Mouse (Mus musculus): ENCODE results near the gene Sdf4. TPM values are rescaled to one million over a fixed set of nuclear protein-coding genes. Genes with fewer than 3 reads are reported as not detected.
A peak's percentile ranks its signal among the peaks of the same experiment; 100 is the strongest.

The Sdf4 gene
- total and polyA plus RNA-seq, 3 experiments: 23.7 to 91.0 (median 79.2) TPM

- no peak overlapping the region for H3K4me3 ChIP-seq
- no peaks in the 10 kb centered on the region for H3K79me2 ChIP-seq (replicated peaks; ENCODE audit: control insufficient read depth, insufficient read depth, low read length)
- H3K27me3 ChIP-seq (ENCODE audit: control insufficient read depth, insufficient read depth, low read length): no peaks in the 10 kb centered on the region
- TF ChIP-seq POLR2A (IDR thresholded peaks at IDR 0.05; ENCODE audit: insufficient read depth, low read depth, low read length) (no peak), CTCF (IDR thresholded peaks at IDR 0.05) (no peak), EP300 (IDR thresholded peaks at IDR 0.05; ENCODE audit: insufficient read depth, low read depth, low read length) (no peak)
- peaks cover 5% of the 10 kb centered on the region; the same call in 1 of the 2 replicates for H3K36me3 ChIP-seq (ENCODE audit: control insufficient read depth, insufficient read depth, low read length)
- DNase-seq: no peak
- intact Hi-C loops (cut with DNase I): loop anchor here (5.0 kb wide), 1 partner anchor 147 kb away; no protein-coding TSS in a partner anchor
- H3K9ac ChIP-seq (ENCODE audit: low read depth, low read length): no peak overlapping the region
- H3K4me1 ChIP-seq (ENCODE audit: control insufficient read depth, insufficient read depth, low read length): peaks cover 1% of the 10 kb centered on the region; the same call in 1 of the 2 replicates
- H3K27ac ChIP-seq: no peak overlapping the region
- 95% methylated on average over 6 of the region's 6 CpGs for WGBS
Observed at GRCm38 (mm10) chr4:155955491-155955890, 37.2 kb upstream of the Sdf4 start.

- Histone ChIP-seq H3K27ac (no peak overlapping the region), H3K4me1 (ENCODE audit: control insufficient read depth, insufficient read depth, low read length) (peaks cover 1% of the 10 kb centered on the region; the same call in 1 of the 2 replicates), H3K9ac (ENCODE audit: low read depth, low read length) (no peak overlapping the region), H3K79me2 (replicated peaks; ENCODE audit: control insufficient read depth, insufficient read depth, low read length) (no peaks in the 10 kb centered on the region), H3K36me3 (ENCODE audit: control insufficient read depth, insufficient read depth, low read length) (no peaks in the 10 kb centered on the region), H3K27me3 (ENCODE audit: control insufficient read depth, insufficient read depth, low read length) (no peaks in the 10 kb centered on the region), H3K4me3 (no peak overlapping the region)
- peak; percentile 64 to 69 for DNase-seq
- intact Hi-C loops (cut with DNase I): loop anchor here (2.0 to 5.0 kb wide), 3 partner anchors 32 to 143 kb away; no protein-coding TSS in a partner anchor
- TF ChIP-seq EP300 (IDR thresholded peaks at IDR 0.05; ENCODE audit: insufficient read depth, low read depth, low read length): 0 out of 2 replicates have a peak, but pooled peaks have one; percentile 57
- TF ChIP-seq CTCF (IDR thresholded peaks at IDR 0.05): peak; percentile 83
- no peak for TF ChIP-seq POLR2A (IDR thresholded peaks at IDR 0.05; ENCODE audit: insufficient read depth, low read depth, low read length)
- 5% methylated on average over 5 of the region's 5 CpGs for WGBS
Observed at GRCm38 (mm10) chr4:155959275-155959674, 33.4 kb upstream of the Sdf4 start.

- WGBS: 3% methylated on average over 42 of the region's 42 CpGs
- H3K4me3 ChIP-seq: peak within 1 kb of the TSS; percentile 57
- intact Hi-C loops (cut with DNase I): no loop called here
- H3K9ac ChIP-seq (ENCODE audit: low read depth, low read length): peak within 1 kb of the TSS; percentile 61
- H3K27me3 ChIP-seq (ENCODE audit: control insufficient read depth, insufficient read depth, low read length): no peaks in the 10 kb centered on the region
- peaks cover 1% of the 10 kb centered on the region; the same call in 1 of the 2 replicates for H3K4me1 ChIP-seq (ENCODE audit: control insufficient read depth, insufficient read depth, low read length)
- H3K79me2 ChIP-seq (replicated peaks; ENCODE audit: control insufficient read depth, insufficient read depth, low read length): no peaks in the 10 kb centered on the region
- 0 out of 2 replicates have a peak within 1 kb of the TSS, but pooled peaks have one; percentile 31 for H3K27ac ChIP-seq
- TF ChIP-seq POLR2A (IDR thresholded peaks at IDR 0.05; ENCODE audit: insufficient read depth, low read depth, low read length): peak; percentile 59
- TF ChIP-seq EP300 (IDR thresholded peaks at IDR 0.05; ENCODE audit: insufficient read depth, low read depth, low read length): no peak
- TF ChIP-seq CTCF (IDR thresholded peaks at IDR 0.05): no peak
- peak; percentile 43 to 51 for DNase-seq
- no peaks in the 10 kb centered on the region for H3K36me3 ChIP-seq (ENCODE audit: control insufficient read depth, insufficient read depth, low read length)
Observed at GRCm38 (mm10) chr4:155962167-155962971, 30.3 kb upstream of the Sdf4 start, which contains the start of gene C1qtnf12. Gene C1qtnf12, plus strand, starts transcription at chr4:155962318.

- TF ChIP-seq POLR2A (IDR thresholded peaks at IDR 0.05; ENCODE audit: insufficient read depth, low read depth, low read length) (no peak), CTCF (IDR thresholded peaks at IDR 0.05) (no peak), EP300 (IDR thresholded peaks at IDR 0.05; ENCODE audit: insufficient read depth, low read depth, low read length) (no peak)
Observed at GRCm38 (mm10) chr4:155963106-155963505, 29.6 kb upstream of the Sdf4 start.

DNA sequence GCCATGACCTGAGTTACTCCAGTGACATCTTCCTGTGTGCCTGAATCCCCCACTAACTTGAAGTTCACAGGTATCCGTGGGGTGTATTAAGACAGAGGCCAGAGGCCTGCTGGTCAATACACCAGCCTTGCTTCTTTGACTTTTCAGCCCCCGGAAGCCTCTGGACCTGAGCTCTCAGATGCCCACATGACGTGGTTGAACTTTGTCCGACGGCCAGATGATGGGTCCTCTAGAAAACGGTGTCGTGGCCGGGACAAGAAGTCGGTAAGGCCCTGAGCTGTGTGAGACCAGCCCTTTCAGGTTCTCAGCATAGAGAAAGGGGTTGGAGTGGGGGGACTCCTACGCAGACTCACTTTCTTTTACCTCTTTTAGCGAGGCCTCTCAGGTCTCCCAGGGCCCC lies 28.3 kb upstream of the Sdf4 start:
- intact Hi-C loops (cut with DNase I): no loop called here
- 92% methylated on average over 11 of the region's 11 CpGs for WGBS
- H3K36me3 ChIP-seq (ENCODE audit: control insufficient read depth, insufficient read depth, low read length): no peaks in the 10 kb centered on the region
- no peak for DNase-seq
- TF ChIP-seq CTCF (IDR thresholded peaks at IDR 0.05): no peak
- TF ChIP-seq POLR2A (IDR thresholded peaks at IDR 0.05; ENCODE audit: insufficient read depth, low read depth, low read length): no peak
- no peak for TF ChIP-seq EP300 (IDR thresholded peaks at IDR 0.05; ENCODE audit: insufficient read depth, low read depth, low read length)
- H3K27ac ChIP-seq: no peak overlapping the region
- H3K4me3 ChIP-seq: no peak overlapping the region
- H3K9ac ChIP-seq (ENCODE audit: low read depth, low read length): no peak overlapping the region
- H3K79me2 ChIP-seq (replicated peaks; ENCODE audit: control insufficient read depth, insufficient read depth, low read length): no peaks in the 10 kb centered on the region
- H3K27me3 ChIP-seq (ENCODE audit: control insufficient read depth, insufficient read depth, low read length): no peaks in the 10 kb centered on the region
- H3K4me1 ChIP-seq (ENCODE audit: control insufficient read depth, insufficient read depth, low read length): peaks cover under 1% of the 10 kb centered on the region; the same call in 1 of the 2 replicates

More at GRCm38 (mm10) chr4:155963106-155963505, 29.6 kb upstream of the Sdf4 start:
- H3K4me1 ChIP-seq (ENCODE audit: control insufficient read depth, insufficient read depth, low read length): peaks cover 1% of the 10 kb centered on the region; the same call in 1 of the 2 replicates
- intact Hi-C loops (cut with DNase I): no loop called here
- no peaks in the 10 kb centered on the region for H3K27me3 ChIP-seq (ENCODE audit: control insufficient read depth, insufficient read depth, low read length)
- no peak for DNase-seq
- no peaks in the 10 kb centered on the region for H3K36me3 ChIP-seq (ENCODE audit: control insufficient read depth, insufficient read depth, low read length)
- no peak overlapping the region for H3K9ac ChIP-seq (ENCODE audit: low read depth, low read length)
- no peak overlapping the region for H3K4me3 ChIP-seq
- no peaks in the 10 kb centered on the region for H3K79me2 ChIP-seq (replicated peaks; ENCODE audit: control insufficient read depth, insufficient read depth, low read length)
- H3K27ac ChIP-seq: no peak overlapping the region
- WGBS: 74% methylated on average over 7 of the region's 7 CpGs

All from heart, adult 2 months (tissue).